Mouse (Mus musculus): ENCODE measurements around the gene Osr1. TPM values are rescaled to one million over a fixed set of nuclear protein-coding genes. Genes with fewer than 3 reads are reported as not detected.

Gene Osr1
- polyA plus RNA-seq, 1 experiment from 2014 or later = 23.3 TPM

GRCm38 (mm10) chr12:9574244-9574871 lies 4.4 kb downstream of the Osr1 start:
- WGBS = under 1% methylated on average over 38 of the region's 38 CpGs
- H3K9me3 ChIP-seq (ENCODE audit: low read depth, low read length) = no peaks in the 10 kb centered on the region
- DNase-seq (peak; percentile 79), ATAC-seq (ENCODE audit: insufficient read depth) (peak; percentile 78)
- H3K27me3 ChIP-seq (ENCODE audit: insufficient read depth, low read length) = peaks cover 31% of the 10 kb centered on the region
- H3K4me1 ChIP-seq (ENCODE audit: insufficient read depth) = peaks cover 29% of the 10 kb centered on the region
- H3K27ac ChIP-seq (ENCODE audit: low read depth) = peak overlapping the region; percentile 73
- H3K9ac ChIP-seq = peak overlapping the region; percentile 60
- peaks cover 3% of the 10 kb centered on the region; the same call in 1 of the 2 replicates for H3K36me3 ChIP-seq (ENCODE audit: insufficient read depth)
- TF ChIP-seq CTCF (IDR thresholded peaks at IDR 0.05; ENCODE audit: low read depth) = peak; percentile 49
- H3K4me2 ChIP-seq = peak overlapping the region; percentile 58
- peak overlapping the region; percentile 46 for H3K4me3 ChIP-seq (ENCODE audit: low read depth, low read length)

GRCm38 (mm10) chr12:9575158-9576042 lies 5.5 kb downstream of the Osr1 start:
- Histone ChIP-seq H3K27ac (ENCODE audit: low read depth) (peak overlapping the region; percentile 73; the same call in 1 of the 2 replicates), H3K4me1 (ENCODE audit: insufficient read depth) (peaks cover 32% of the 10 kb centered on the region), H3K36me3 (ENCODE audit: insufficient read depth) (peaks cover 13% of the 10 kb centered on the region), H3K4me3 (ENCODE audit: low read depth, low read length) (peak overlapping the region; percentile 46), H3K9me3 (ENCODE audit: low read depth, low read length) (no peaks in the 10 kb centered on the region), H3K4me2 (peak overlapping the region; percentile 58), H3K9ac (peak overlapping the region; percentile 60), H3K27me3 (ENCODE audit: insufficient read depth, low read length) (peaks cover 40% of the 10 kb centered on the region)
- ATAC-seq (ENCODE audit: insufficient read depth) (no peak), DNase-seq (peak; percentile 25)
- no peak for TF ChIP-seq CTCF (IDR thresholded peaks at IDR 0.05; ENCODE audit: low read depth)
- WGBS = 2% methylated on average over 21 of the region's 21 CpGs

GRCm38 (mm10) chr12:9576043-9576538 lies 6.2 kb downstream of the Osr1 start:
- H3K27me3 ChIP-seq (ENCODE audit: insufficient read depth, low read length) = peaks cover 43% of the 10 kb centered on the region
- 1% methylated on average over 18 of the region's 18 CpGs for WGBS
- peak overlapping the region; percentile 58 for H3K4me2 ChIP-seq
- peak; percentile 31 for DNase-seq
- H3K27ac ChIP-seq (ENCODE audit: low read depth) = peak overlapping the region; percentile 9; the same call in 1 of the 2 replicates
- H3K4me1 ChIP-seq (ENCODE audit: insufficient read depth) = peaks cover 34% of the 10 kb centered on the region
- H3K4me3 ChIP-seq (ENCODE audit: low read depth, low read length) = peak overlapping the region; percentile 46
- no peaks in the 10 kb centered on the region for H3K9me3 ChIP-seq (ENCODE audit: low read depth, low read length)
- H3K36me3 ChIP-seq (ENCODE audit: insufficient read depth) = peaks cover 17% of the 10 kb centered on the region
- peak overlapping the region; percentile 60 for H3K9ac ChIP-seq
- TF ChIP-seq CTCF (IDR thresholded peaks at IDR 0.05; ENCODE audit: low read depth) = no peak
- no peak for ATAC-seq (ENCODE audit: insufficient read depth)

GRCm38 (mm10) chr12:9577610-9578009 lies 7.7 kb downstream of the Osr1 start:
- Histone ChIP-seq H3K4me3 (ENCODE audit: low read depth, low read length) (peak overlapping the region; percentile 46), H3K27me3 (ENCODE audit: insufficient read depth, low read length) (peaks cover 50% of the 10 kb centered on the region), H3K27ac (ENCODE audit: low read depth) (no peak overlapping the region), H3K36me3 (ENCODE audit: insufficient read depth) (peaks cover 23% of the 10 kb centered on the region), H3K9ac (peak overlapping the region; percentile 34; the same call in 1 of the 2 replicates), H3K4me2 (peak overlapping the region; percentile 58), H3K9me3 (ENCODE audit: low read depth, low read length) (no peaks in the 10 kb centered on the region), H3K4me1 (ENCODE audit: insufficient read depth) (peaks cover 26% of the 10 kb centered on the region)
- TF ChIP-seq CTCF (IDR thresholded peaks at IDR 0.05; ENCODE audit: low read depth) = no peak
- DNase-seq (no peak), ATAC-seq (ENCODE audit: insufficient read depth) (no peak)
- WGBS = 63% methylated on average over 2 of the region's 2 CpGs

GRCm38 (mm10) chr12:9578591-9578990 lies 8.7 kb downstream of the Osr1 start:
- H3K4me1 ChIP-seq (ENCODE audit: insufficient read depth) = peaks cover 26% of the 10 kb centered on the region
- H3K9me3 ChIP-seq (ENCODE audit: low read depth, low read length) = no peaks in the 10 kb centered on the region
- TF ChIP-seq CTCF (IDR thresholded peaks at IDR 0.05; ENCODE audit: low read depth) = no peak
- no peak for ATAC-seq (ENCODE audit: insufficient read depth)
- H3K27me3 ChIP-seq (ENCODE audit: insufficient read depth, low read length) = peaks cover 48% of the 10 kb centered on the region
- no peak for DNase-seq
- 39% methylated on average over 4 of the region's 4 CpGs for WGBS
- H3K4me2 ChIP-seq = peak overlapping the region; percentile 58
- no peak overlapping the region for H3K27ac ChIP-seq (ENCODE audit: low read depth)
- H3K4me3 ChIP-seq (ENCODE audit: low read depth, low read length) = peak overlapping the region; percentile 46; the same call in 1 of the 2 replicates
- peaks cover 25% of the 10 kb centered on the region for H3K36me3 ChIP-seq (ENCODE audit: insufficient read depth)
- no peak overlapping the region for H3K9ac ChIP-seq

GRCm38 (mm10) chr12:9579301-9580030 lies 9.6 kb downstream of the Osr1 start:
- 22% methylated on average over 31 of the region's 31 CpGs for WGBS
- H3K27ac ChIP-seq (ENCODE audit: low read depth) = no peak overlapping the region

More at GRCm38 (mm10) chr12:9579301-9580030, 9.6 kb downstream of the Osr1 start:
- H3K4me3 ChIP-seq (ENCODE audit: low read depth, low read length) = peak overlapping the region; percentile 17; the same call in 1 of the 2 replicates
- no peak for ATAC-seq (ENCODE audit: insufficient read depth)
- peaks cover 26% of the 10 kb centered on the region for H3K4me1 ChIP-seq (ENCODE audit: insufficient read depth)
- no peak overlapping the region; the same call in 1 of the 2 replicates for H3K9ac ChIP-seq
- 0 out of 2 replicates have a peak, but pooled peaks have one; percentile 10 for TF ChIP-seq CTCF (IDR thresholded peaks at IDR 0.05; ENCODE audit: low read depth)
- peak overlapping the region; percentile 58 for H3K4me2 ChIP-seq
- no peaks in the 10 kb centered on the region for H3K9me3 ChIP-seq (ENCODE audit: low read depth, low read length)
- peaks cover 48% of the 10 kb centered on the region for H3K27me3 ChIP-seq (ENCODE audit: insufficient read depth, low read length)
- DNase-seq = no peak
- H3K36me3 ChIP-seq (ENCODE audit: insufficient read depth) = peaks cover 25% of the 10 kb centered on the region

Measured in lung, embryonic 14.5 days (tissue).